Mouse (Mus musculus) forebrain, postnatal 0 days (tissue): ENCODE measurements around the gene D630003M21Rik. TPM values are rescaled to one million over a fixed set of nuclear protein-coding genes. Genes with fewer than 3 reads are reported as not detected.
A peak's percentile ranks its signal among the peaks of the same experiment; 100 is the strongest.

Experiments
- ATAC-seq: fragments of 200-750 bp; cut with Nextera tagmentation; 2 replicates; pipeline ENCODE4 v1.8.0; 2017; ENCODE audit warnings: mild to moderate bottlenecking, moderate library complexity
- DNase-seq: peaks from one replicate; pipeline ENCODE4 v3.0.0-alpha.2; 2015
- H3K27ac ChIP-seq: fragments of 300-500 bp; sonication (generic); 2 replicates; pipeline ENCODE4 v1.5.1; 2014; ENCODE audit warnings: low read depth, mild to moderate bottlenecking, antibody characterized with exemption, low read length, moderate library complexity, mixed read lengths
- H3K27me3 ChIP-seq: fragments of 300-500 bp; sonication (generic); 2 replicates; pipeline ENCODE4 v1.6.1; 2014; ENCODE audit warnings: mild to moderate bottlenecking, low read length, mixed read lengths; ENCODE audit not compliant: insufficient read depth
- H3K36me3 ChIP-seq: fragments of 300-500 bp; sonication (generic); 2 replicates; pipeline ENCODE4 v1.6.1; 2014; ENCODE audit warnings: mild to moderate bottlenecking, moderate library complexity; ENCODE audit not compliant: insufficient read depth
- H3K4me1 ChIP-seq: fragments of 300-500 bp; sonication (generic); 2 replicates; pipeline ENCODE4 v1.6.1; 2014; ENCODE audit warnings: antibody characterized with exemption; ENCODE audit not compliant: insufficient read depth
- H3K4me2 ChIP-seq: fragments of 300-500 bp; sonication (generic); 2 replicates; pipeline ENCODE4 v1.6.1; 2014; ENCODE audit warnings: low read depth, mild to moderate bottlenecking, moderate library complexity
- H3K4me3 ChIP-seq: fragments of 300-500 bp; sonication (generic); 2 replicates; pipeline ENCODE4 v1.5.1; 2014; ENCODE audit warnings: low read depth, low read length, mixed read lengths
- H3K9ac ChIP-seq: fragments of 300-500 bp; sonication (generic); 2 replicates; pipeline ENCODE4 v1.6.1; 2014; ENCODE audit warnings: mild to moderate bottlenecking
- H3K9me3 ChIP-seq: fragments of 300-500 bp; sonication (generic); 2 replicates; pipeline ENCODE4 v1.6.1; 2016; ENCODE audit warnings: low read length
- CTCF ChIP-seq: sonication (generic); IDR thresholded peaks from 2 replicates; pipeline ENCODE4 v1.5.1; 2016; ENCODE audit warnings: antibody characterized with exemption, control low read depth, low read depth
- WGBS: fragments of 180-500 bp; shearing (Covaris S2); extraction: QIAGEN DNeasy Blood & Tissue Kit; methylation state at CpG from one replicate; pipeline ENCODE4 v1.1.7; 2014; 5-methylcytosine and 5-hydroxymethylcytosine counted together
- polyA plus RNA-seq: library from polyadenylated mRNA; unstranded; fragments of >200 nt; fragmentation: Nextera tagmentation; extraction: Ambion mirVana; gene quantifications from 2 replicates; pipeline ENCODE4 v1.2.1, GENCODE M21; 2015
- total RNA-seq: library from RNA; depleted of rRNA; stranded (reverse); fragments of >200 nt; gene quantifications from 2 replicates; pipeline ENCODE4 v1.2.3, GENCODE M21; 2014

The D630003M21Rik gene
- total and polyA plus RNA-seq, 2 experiments from 2014 or later: 1.9 to 6.6 TPM

- ATAC-seq: peak; percentile 68
- Histone ChIP-seq H3K4me1 (peaks cover 6% of the 10 kb centered on the region), H3K36me3 (no peaks in the 10 kb centered on the region), H3K4me3 (no peak overlapping the region), H3K27ac (peak overlapping the region; percentile 73), H3K4me2 (no peak overlapping the region), H3K9me3 (no peaks in the 10 kb centered on the region), H3K9ac (no peak overlapping the region), H3K27me3 (no peaks in the 10 kb centered on the region)
- peak; percentile 52 for DNase-seq
- 21% methylated on average over 6 of the region's 6 CpGs for WGBS
- no peak for TF ChIP-seq CTCF
Measured at GRCm38 (mm10) chr2:158181932-158182331, 47.1 kb downstream of the D630003M21Rik start.

GRCm38 (mm10) chr2:158180797-158181196 lies 48.2 kb downstream of the D630003M21Rik start:
- peak; percentile 85 for TF ChIP-seq CTCF
- no peaks in the 10 kb centered on the region for H3K36me3 ChIP-seq
- no peaks in the 10 kb centered on the region for H3K9me3 ChIP-seq
- no peak overlapping the region for H3K4me2 ChIP-seq
- peaks cover 6% of the 10 kb centered on the region for H3K4me1 ChIP-seq
- no peak overlapping the region for H3K9ac ChIP-seq
- H3K27me3 ChIP-seq: no peaks in the 10 kb centered on the region
- H3K4me3 ChIP-seq: no peak overlapping the region
- H3K27ac ChIP-seq: no peak overlapping the region
- 48% methylated on average over 9 of the region's 9 CpGs for WGBS
- DNase-seq: peak; percentile 65
- no peak for ATAC-seq

GRCm38 (mm10) chr2:158179370-158180111 lies 49.5 kb downstream of the D630003M21Rik start:
- Histone ChIP-seq H3K4me1 (peaks cover 6% of the 10 kb centered on the region), H3K9ac (no peak overlapping the region), H3K4me3 (no peak overlapping the region), H3K27ac (no peak overlapping the region), H3K27me3 (no peaks in the 10 kb centered on the region), H3K36me3 (no peaks in the 10 kb centered on the region), H3K9me3 (no peaks in the 10 kb centered on the region), H3K4me2 (peak overlapping the region; percentile 32)
- ATAC-seq (0 out of 2 replicates have a peak, but pooled peaks have one; percentile 9), DNase-seq (peak; percentile 62)
- WGBS: 11% methylated on average over 18 of the region's 18 CpGs
- TF ChIP-seq CTCF: no peak

GRCm38 (mm10) chr2:158178696-158179369 lies 50.2 kb downstream of the D630003M21Rik start:
- ATAC-seq (peak; percentile 49; the same call in 1 of the 2 replicates), DNase-seq (no peak)
- H3K9me3 ChIP-seq: no peaks in the 10 kb centered on the region
- no peak for TF ChIP-seq CTCF
- H3K9ac ChIP-seq: no peak overlapping the region
- H3K4me2 ChIP-seq: peak overlapping the region; percentile 32
- H3K4me3 ChIP-seq: no peak overlapping the region; the same call in 1 of the 2 replicates
- 10% methylated on average over 18 of the region's 19 CpGs for WGBS
- no peak overlapping the region for H3K27ac ChIP-seq
- no peaks in the 10 kb centered on the region for H3K36me3 ChIP-seq
- no peaks in the 10 kb centered on the region for H3K27me3 ChIP-seq
- peaks cover 6% of the 10 kb centered on the region for H3K4me1 ChIP-seq

GRCm38 (mm10) chr2:158178139-158178538 lies 50.9 kb downstream of the D630003M21Rik start:
- no peak for DNase-seq
- H3K4me3 ChIP-seq: no peak overlapping the region
- H3K9me3 ChIP-seq: no peaks in the 10 kb centered on the region
- H3K36me3 ChIP-seq: no peaks in the 10 kb centered on the region
- H3K9ac ChIP-seq: no peak overlapping the region
- H3K27ac ChIP-seq: no peak overlapping the region
- H3K4me2 ChIP-seq: no peak overlapping the region
- peaks cover 6% of the 10 kb centered on the region for H3K4me1 ChIP-seq
- WGBS: 62% methylated on average over 4 of the region's 4 CpGs
- TF ChIP-seq CTCF: no peak
- no peaks in the 10 kb centered on the region for H3K27me3 ChIP-seq
- ATAC-seq: no peak

- 0 out of 2 replicates have a peak overlapping the region, but pooled peaks have one; percentile 35 for H3K27ac ChIP-seq
- no peaks in the 10 kb centered on the region for H3K27me3 ChIP-seq
- peaks cover 6% of the 10 kb centered on the region for H3K4me1 ChIP-seq
- H3K4me2 ChIP-seq: no peak overlapping the region
- peak; percentile 43 for DNase-seq
- TF ChIP-seq CTCF: no peak
- 16% methylated on average over 3 of the region's 3 CpGs for WGBS
- H3K9ac ChIP-seq: no peak overlapping the region
- peak; percentile 57; the same call in 1 of the 2 replicates for ATAC-seq
- H3K4me3 ChIP-seq: no peak overlapping the region
- H3K9me3 ChIP-seq: no peaks in the 10 kb centered on the region
- no peaks in the 10 kb centered on the region for H3K36me3 ChIP-seq
Measured at GRCm38 (mm10) chr2:158177574-158177973, 51.4 kb downstream of the D630003M21Rik start.

- Histone ChIP-seq H3K27ac (no peak overlapping the region), H3K9me3 (no peaks in the 10 kb centered on the region), H3K4me3 (no peak overlapping the region), H3K27me3 (no peaks in the 10 kb centered on the region), H3K36me3 (no peaks in the 10 kb centered on the region), H3K9ac (no peak overlapping the region), H3K4me2 (no peak overlapping the region), H3K4me1 (peaks cover 6% of the 10 kb centered on the region)
- whole genome bisulfite sequencing: 95% methylated on average over 9 of the region's 9 CpGs
- no peak for TF ChIP-seq CTCF
- no peak for DNase-seq
- no peak for ATAC-seq
Measured at GRCm38 (mm10) chr2:158176763-158177162, 52.3 kb downstream of the D630003M21Rik start.
